Mouse (Mus musculus): ENCODE measurements around the gene Cep104. TPM values are rescaled to one million over a fixed set of nuclear protein-coding genes. Genes with fewer than 3 reads are reported as not detected.

Cep104 gene
- total RNA-seq (2021), result 10 to 100 TPM; 25.3 to 28.2 TPM
- long read RNA-seq, experiment 1, full-length matches to known transcripts, result 6 of 15 reads
- long read RNA-seq, experiment 1, partial matches to known transcripts, result 6 of 15 reads
- long read RNA-seq, experiment 1, other reads (novel, unspliced or antisense), result 3 of 15 reads
- long read RNA-seq, experiment 2, full-length matches to known transcripts, result 1 of 4 reads
- long read RNA-seq, experiment 2, partial matches to known transcripts, result 0 of 4 reads
- long read RNA-seq, experiment 2, other reads (novel, unspliced or antisense), result 3 of 4 reads

GRCm38 (mm10) chr4:153974431-153975291 is at the start of gene Cep104, which contains the start of gene Dffb:
Gene Cep104 (plus strand): TSS chr4:153975194.
Gene Dffb (minus strand): TSS chr4:153975126.
- DNase-seq, result peak; percentile 96 to 97

GRCm38 (mm10) chr4:153928772-153929299 is 46.2 kb upstream of the Cep104 start:
- DNase-seq, result no peak

- no peak for DNase-seq
Observed at GRCm38 (mm10) chr4:153929425-153929824, 45.6 kb upstream of the Cep104 start.

GRCm38 (mm10) chr4:153929921-153930320 is 45.1 kb upstream of the Cep104 start:
- no peak for DNase-seq

GRCm38 (mm10) chr4:153943243-153943642 is 31.8 kb upstream of the Cep104 start:
- peak; percentile 20 to 26 for DNase-seq

- DNase-seq, result no peak
Observed at GRCm38 (mm10) chr4:153944261-153944660, 30.7 kb upstream of the Cep104 start.

- no peak for DNase-seq
Observed at GRCm38 (mm10) chr4:153945741-153946140, 29.3 kb upstream of the Cep104 start.

GRCm38 (mm10) chr4:153950372-153950771 is 24.6 kb upstream of the Cep104 start:
- DNase-seq, result no peak

GRCm38 (mm10) chr4:153951150-153951549 is 23.8 kb upstream of the Cep104 start:
- no peak for DNase-seq

- no peak for DNase-seq
Observed at GRCm38 (mm10) chr4:153951692-153952091, 23.3 kb upstream of the Cep104 start.

- no peak for DNase-seq
Observed at GRCm38 (mm10) chr4:153955651-153956050, 19.3 kb upstream of the Cep104 start.

- DNase-seq, result peak; percentile 97 to 98
Observed at GRCm38 (mm10) chr4:153956569-153957405, 18.2 kb upstream of the Cep104 start, which contains the start of gene A430005L14Rik. Gene A430005L14Rik (plus strand): TSS chr4:153957237.

- DNase-seq, result peak in 1 of 2 experiments; percentile 22
Observed at GRCm38 (mm10) chr4:153957444-153958250, 17.3 kb upstream of the Cep104 start.

GRCm38 (mm10) chr4:153962631-153963030 is 12.4 kb upstream of the Cep104 start:
- no peak for DNase-seq

- DNase-seq, result no peak
Observed at GRCm38 (mm10) chr4:153966651-153967050, 8.3 kb upstream of the Cep104 start.

GRCm38 (mm10) chr4:153967556-153967955 is 7.4 kb upstream of the Cep104 start:
- DNase-seq, result no peak

- DNase-seq, result no peak
Observed at GRCm38 (mm10) chr4:153968063-153968462, 6.9 kb upstream of the Cep104 start.

GRCm38 (mm10) chr4:153975292-153975662 is 283 bp downstream of the Cep104 start:
- no peak for DNase-seq

GRCm38 (mm10) chr4:153975768-153976167 is 774 bp downstream of the Cep104 start:
- no peak for DNase-seq

- no peak for DNase-seq
Observed at GRCm38 (mm10) chr4:153979243-153979642, 4.2 kb downstream of the Cep104 start.

- no peak for DNase-seq
Observed at GRCm38 (mm10) chr4:153980470-153980869, 5.5 kb downstream of the Cep104 start.
